Mouse (Mus musculus): ENCODE measurements around the gene Ablim1.
A peak's percentile ranks its signal among the peaks of the same experiment; 100 is the strongest.

Ablim1 gene

DNA sequence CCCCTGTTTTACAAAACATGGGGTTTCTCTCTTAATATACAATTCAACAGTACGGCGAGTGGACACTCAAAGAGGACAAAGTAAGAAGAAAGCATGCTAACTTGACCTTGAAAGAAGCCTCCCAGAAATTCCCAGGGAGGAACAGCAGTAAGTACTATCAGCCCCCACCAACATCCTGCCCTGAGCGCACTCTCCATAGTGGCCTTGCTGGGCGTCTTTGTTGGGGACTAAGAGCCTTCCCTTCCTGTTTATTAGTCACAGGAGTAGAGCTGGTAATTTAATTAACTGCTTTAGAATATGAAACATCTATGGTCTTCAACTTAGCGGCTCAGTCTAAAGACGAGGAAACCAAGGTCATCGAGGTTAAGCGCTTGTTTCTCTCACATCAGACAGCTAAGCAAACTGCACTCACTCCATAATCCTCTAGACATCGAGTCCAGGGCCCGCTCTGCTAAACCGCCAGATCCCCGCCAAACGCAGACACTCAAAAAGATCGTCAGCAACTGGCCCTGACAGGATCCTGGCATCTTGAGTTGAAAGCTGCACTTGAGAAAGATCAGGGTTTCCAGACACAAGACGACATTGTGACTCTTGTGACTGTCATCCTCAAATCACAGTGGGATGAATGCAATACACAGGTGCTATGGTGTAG, 50.3 kb downstream of the Ablim1 start:
- DNase-seq (ENCODE audit: low read depth): no peak

DNA sequence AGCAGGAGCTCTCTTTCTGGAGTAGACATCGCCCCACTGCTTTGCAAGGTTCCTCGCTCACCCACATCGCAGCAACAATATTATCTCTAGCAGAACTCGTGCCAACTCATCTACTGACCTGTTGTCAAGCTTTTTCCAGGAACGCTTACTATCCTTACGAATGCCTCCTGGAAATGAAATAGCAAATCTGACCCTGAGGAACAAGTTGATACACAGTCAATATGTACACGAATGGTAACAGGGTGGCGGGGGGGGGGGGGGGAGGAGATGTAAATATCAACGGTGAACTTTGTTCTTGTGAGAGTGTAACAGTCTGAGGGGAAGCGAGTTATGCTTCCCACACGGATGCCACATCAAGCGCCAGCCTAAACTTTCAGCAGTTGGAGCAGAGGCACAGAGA, 56.9 kb downstream of the Ablim1 start:
- no peak for DNase-seq (ENCODE audit: low read depth)

- no peak for DNase-seq (ENCODE audit: low read depth)
Observed at GRCm38 (mm10) chr19:57256666-57257065, 58.1 kb downstream of the Ablim1 start.

- peak; percentile 46 for DNase-seq (ENCODE audit: low read depth)
Observed at GRCm38 (mm10) chr19:57255157-57255556, 59.6 kb downstream of the Ablim1 start.

GRCm38 (mm10) chr19:57252692-57253448, 61.8 kb downstream of the Ablim1 start:
- no peak for DNase-seq (ENCODE audit: low read depth)

- no peak for DNase-seq (ENCODE audit: low read depth)
Observed at GRCm38 (mm10) chr19:57248781-57249180, 65.9 kb downstream of the Ablim1 start.

DNA sequence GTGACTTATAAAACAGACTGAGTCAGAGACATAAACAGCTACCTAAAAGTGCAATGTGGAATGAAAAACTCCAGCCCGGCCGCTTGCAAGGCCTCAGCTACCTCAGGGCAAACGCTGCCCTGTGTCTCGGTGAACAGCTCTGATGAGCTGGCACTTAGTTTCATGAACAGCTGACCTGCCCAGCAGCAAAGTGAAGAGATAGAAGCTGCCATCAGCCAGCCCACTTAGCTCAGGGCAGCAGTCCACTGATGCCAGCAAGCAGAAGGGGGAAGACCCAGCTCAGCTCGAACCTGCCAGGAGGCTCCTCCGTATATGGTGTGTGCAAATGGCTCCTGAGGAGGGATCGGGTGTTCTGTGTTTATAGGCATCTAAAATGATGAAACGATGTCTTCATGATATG, 67.5 kb downstream of the Ablim1 start:
- no peak for DNase-seq (ENCODE audit: low read depth)

DNA sequence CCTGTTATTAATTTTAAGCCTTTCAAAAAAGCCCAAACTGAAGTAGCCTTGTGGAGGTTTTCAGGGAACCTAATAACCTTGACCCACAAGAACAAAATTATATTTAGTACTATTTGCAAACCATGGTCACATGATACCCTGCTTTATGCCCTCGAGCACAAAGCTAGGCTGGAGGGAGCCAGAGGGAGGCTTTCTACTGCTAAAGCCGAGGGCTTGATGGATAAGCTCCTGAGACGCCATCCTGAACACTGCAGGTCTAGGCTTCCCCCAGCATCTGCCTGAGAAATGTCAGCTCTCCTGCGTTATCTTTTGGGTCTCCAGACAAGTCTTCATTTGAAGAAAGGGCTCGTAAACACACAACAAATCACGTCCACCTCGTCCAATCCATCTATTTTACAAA, 70.4 kb downstream of the Ablim1 start:
- peak; percentile 31 for DNase-seq (ENCODE audit: low read depth)

- peak; percentile 74 for DNase-seq (ENCODE audit: low read depth)
Observed at GRCm38 (mm10) chr19:57243606-57244005, 71.1 kb downstream of the Ablim1 start.

DNA sequence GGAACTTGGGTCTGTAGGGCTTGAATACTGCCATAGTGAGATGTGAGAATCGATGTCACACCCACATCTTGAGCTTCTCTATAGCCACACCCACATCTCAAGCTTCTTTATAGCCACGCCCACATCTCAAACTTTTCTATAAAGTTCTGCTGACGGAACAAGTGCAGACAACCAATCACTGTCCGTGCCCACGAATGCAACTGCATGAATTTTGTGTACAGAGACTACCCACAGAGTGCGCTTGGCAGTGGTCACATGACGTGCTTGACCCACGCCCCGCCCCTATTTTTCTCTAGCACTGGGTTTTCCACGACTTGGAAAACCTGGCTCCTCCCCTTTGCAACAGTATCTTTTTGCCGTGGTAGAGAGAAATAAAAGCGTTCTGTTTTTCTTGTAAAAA, 71.5 kb downstream of the Ablim1 start:
- DNase-seq (ENCODE audit: low read depth): no peak

DNA sequence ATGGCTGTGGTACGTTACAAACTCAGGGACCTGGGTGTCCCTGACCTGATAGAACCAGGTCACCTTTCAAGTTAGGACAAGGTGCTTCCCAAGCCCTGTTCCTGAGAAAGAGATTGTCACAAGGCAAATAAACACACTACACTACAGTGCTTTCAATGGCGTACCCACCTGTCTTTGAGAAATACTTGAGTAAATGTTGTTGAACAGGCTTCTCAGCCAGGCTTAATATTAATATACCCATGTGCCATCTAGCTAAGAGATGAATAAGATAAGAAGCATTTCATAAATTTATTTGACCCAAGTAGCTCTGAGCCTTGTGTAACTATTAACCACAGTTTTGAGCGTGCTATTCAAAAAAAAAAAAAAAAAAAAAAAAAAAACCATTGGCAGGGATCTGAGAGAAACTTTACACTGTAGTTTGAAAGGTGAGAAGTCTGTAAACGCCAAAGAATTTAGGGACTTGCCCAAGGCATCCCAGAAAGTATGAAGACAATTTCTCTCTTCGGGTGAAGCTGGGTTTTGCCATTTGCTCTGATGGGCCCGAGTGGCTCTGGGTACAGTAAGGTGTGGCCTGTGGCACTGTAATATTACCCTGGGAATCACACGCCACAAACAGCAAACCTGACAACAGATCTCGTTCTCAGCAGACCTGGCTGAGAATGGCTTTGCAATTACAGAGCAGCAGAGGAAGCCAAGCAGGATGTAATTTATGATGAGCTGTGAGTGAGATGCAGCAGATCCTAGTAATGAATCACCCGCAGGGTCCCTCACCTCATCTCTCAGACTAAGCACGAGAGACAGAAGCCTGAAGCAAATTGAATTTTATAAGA, 73.1 kb downstream of the Ablim1 start:
- DNase-seq (ENCODE audit: low read depth): peak; percentile 71

GRCm38 (mm10) chr19:57240259-57240658, 74.5 kb downstream of the Ablim1 start:
- no peak for DNase-seq (ENCODE audit: low read depth)

- peak; percentile 92 for DNase-seq (ENCODE audit: low read depth)
Observed at GRCm38 (mm10) chr19:57239176-57239784, 75.4 kb downstream of the Ablim1 start.

DNA sequence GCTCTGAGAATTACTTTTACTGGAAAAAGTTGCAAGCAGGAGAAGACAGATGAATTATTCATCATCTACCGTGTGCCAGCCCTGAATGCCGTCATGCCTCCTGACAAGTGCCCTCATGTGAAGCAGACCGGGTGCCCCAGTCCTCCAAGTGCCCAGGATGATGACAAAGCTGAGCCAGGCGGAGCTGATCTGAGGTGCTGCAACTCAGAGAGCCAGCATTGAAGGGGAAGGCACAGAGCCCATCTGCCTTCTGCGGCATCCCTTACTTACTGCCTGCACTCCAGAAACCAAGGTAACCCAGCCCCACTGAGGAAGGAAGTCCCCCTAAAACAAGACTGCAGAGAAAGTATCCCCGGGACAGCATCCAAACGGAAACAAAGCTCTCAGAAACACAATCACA, 76.3 kb downstream of the Ablim1 start:
- no peak for DNase-seq (ENCODE audit: low read depth)

DNA sequence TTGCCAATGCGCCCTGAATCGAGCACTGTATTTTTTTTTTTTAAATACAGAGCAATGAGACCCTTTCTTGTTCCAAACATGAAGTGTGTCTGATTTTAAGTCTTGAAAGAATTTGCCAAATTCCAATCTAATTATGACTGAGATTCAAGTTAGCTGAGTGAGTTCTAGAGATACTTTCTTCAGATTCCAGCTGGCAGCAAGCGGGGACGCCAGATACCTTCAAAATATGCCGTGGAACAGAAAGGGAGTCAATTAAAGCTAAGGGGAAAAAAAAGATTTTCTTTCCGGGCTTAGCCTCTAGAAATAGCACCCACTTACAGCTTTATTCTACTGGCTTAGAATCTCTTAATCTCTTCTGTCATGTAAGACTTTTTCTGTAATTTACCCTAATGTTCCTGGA, 77.2 kb downstream of the Ablim1 start:
- DNase-seq (ENCODE audit: low read depth): no peak

- DNase-seq (ENCODE audit: low read depth): no peak
Observed at GRCm38 (mm10) chr19:57236647-57237046, 78.1 kb downstream of the Ablim1 start.

DNA sequence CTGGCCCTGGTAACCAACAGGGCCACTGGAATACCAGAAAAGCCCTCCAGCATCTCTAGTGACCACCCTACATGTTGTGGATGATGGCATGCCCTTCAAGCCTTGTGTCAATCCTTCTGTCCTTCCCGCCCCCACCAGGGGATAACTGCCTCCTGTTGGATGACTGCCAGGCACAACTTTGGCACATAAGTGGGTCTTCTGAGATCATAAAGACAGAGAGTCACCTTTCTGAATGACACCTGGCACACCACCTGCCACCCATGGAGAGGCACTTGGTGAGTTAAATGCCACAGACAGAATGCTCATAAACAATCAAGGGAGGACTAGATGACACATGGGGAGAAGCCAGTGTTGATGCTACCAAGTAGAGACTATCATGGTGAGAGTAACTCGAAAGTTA, 78.8 kb downstream of the Ablim1 start:
- DNase-seq (ENCODE audit: low read depth): no peak

DNA sequence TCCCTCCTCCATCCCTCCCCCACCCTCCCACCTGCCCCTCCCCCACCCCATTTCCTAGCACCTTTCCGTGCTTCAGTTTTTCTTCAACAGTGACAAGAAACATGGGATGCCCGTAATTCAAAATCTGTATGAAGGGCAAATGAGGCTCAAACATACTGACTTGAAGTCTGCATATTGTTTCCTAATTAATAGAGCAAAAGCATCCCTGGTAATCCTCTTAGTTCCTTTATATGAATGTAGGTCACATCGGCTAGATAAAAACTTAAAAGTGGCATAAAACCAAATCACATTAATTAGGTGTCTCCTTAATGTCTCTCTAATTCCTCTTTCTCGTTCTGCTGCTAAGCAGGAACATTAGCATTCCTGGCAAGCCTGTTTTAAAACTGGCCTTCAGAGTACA, 83.7 kb downstream of the Ablim1 start:
- no peak for DNase-seq (ENCODE audit: low read depth)

DNA sequence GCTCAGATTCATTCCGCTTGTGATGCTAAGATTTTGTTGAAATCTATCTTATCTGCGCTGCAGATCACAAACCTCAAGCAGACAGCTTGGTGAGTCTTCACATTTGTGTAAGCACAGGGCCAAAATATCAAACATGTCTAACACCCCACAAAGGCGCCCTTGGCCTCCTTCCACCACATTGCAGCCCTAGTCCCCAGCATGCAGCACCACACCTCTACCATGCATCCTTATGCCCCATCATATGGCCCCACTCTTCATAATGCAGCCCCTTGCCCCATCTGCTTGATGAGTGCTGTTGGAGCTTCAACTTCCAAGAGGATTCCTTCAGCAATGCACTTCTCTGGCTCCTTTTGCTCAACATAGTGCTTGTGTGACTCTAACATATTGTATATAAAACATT, 85.6 kb downstream of the Ablim1 start:
- no peak for DNase-seq (ENCODE audit: low read depth)

DNA sequence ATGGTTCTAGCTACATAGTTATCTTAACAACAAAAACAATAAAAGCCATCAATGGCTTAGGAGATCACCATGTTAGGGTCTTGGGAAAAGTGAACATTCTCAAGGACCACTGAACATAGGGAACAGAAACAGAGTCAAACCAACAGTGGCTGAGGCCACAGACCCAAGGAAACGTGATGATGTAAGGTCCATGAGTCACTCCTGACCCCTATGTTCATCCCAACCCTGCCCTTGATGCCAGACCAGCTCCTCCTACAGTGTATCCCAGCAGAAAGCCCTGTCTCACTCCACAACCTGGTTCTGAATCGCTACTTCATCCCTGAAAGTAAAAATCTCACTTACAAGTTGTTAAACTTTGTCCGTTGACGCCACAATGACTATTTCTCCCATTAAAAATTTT, 86.1 kb downstream of the Ablim1 start:
- DNase-seq (ENCODE audit: low read depth): no peak

GRCm38 (mm10) chr19:57224390-57224789, 90.3 kb downstream of the Ablim1 start:
- no peak for DNase-seq (ENCODE audit: low read depth)

- peak; percentile 26 for DNase-seq (ENCODE audit: low read depth)
Observed at GRCm38 (mm10) chr19:57223686-57224085, 91.0 kb downstream of the Ablim1 start.
